Mouse (Mus musculus) erythroblast, embryonic 14.5 days (primary cell): ENCODE measurements around the gene Snx20.

Source experiments
- GATA1 ChIP-seq: IDR thresholded peaks from 2 replicates; pipeline ENCODE4 v1.6.1; 2012; ENCODE audit warnings: low read length, inconsistent platforms, mixed read lengths
- TAL1 ChIP-seq: IDR thresholded peaks from 3 replicates; pipeline ENCODE4 v1.6.1; 2012; ENCODE audit warnings: low read length, inconsistent platforms, mixed read lengths

DNA sequence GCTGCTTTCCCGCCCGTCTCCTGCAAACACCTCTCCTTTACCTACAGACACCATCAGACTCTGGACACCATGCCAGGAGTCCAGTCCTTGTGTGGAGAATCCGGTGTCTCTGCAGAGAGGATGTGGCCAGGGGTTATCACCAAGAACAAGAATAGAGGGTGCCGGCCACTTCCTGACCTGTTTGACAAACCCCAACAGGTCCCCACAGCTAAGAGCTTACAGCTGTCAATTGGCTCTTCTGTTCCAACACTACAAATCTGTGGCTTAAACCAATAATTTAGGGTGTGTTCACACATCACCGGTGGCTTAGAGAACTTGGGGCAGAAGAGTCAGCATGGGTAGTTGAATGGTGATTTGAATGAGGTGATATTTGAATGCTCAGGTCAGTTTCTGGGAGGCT lies 17.3 kb downstream of the Snx20 start:
- no peak for TF ChIP-seq TAL1
- TF ChIP-seq GATA1 = no peak
